Mouse (Mus musculus): ENCODE data around the gene Ube2u. TPM values are rescaled to one million over a fixed set of nuclear protein-coding genes. Genes with fewer than 3 reads are reported as not detected.

Gene Ube2u
- total and polyA plus RNA-seq, 2 experiments from 2014 or later = 0.13 TPM; not detected in 1

- TF ChIP-seq CTCF (IDR thresholded peaks at IDR 0.05; ENCODE audit: low read depth) = peak; percentile 84
- Histone ChIP-seq H3K27me3 (ENCODE audit: insufficient read depth, low read length) (no peaks in the 10 kb centered on the region), H3K9me3 (ENCODE audit: low read length) (no peaks in the 10 kb centered on the region), H3K4me2 (ENCODE audit: low read depth) (no peak overlapping the region), H3K4me1 (ENCODE audit: insufficient read depth) (no peaks in the 10 kb centered on the region), H3K36me3 (ENCODE audit: insufficient read depth) (no peaks in the 10 kb centered on the region), H3K4me3 (ENCODE audit: low read depth, low read length) (no peak overlapping the region), H3K9ac (no peak overlapping the region), H3K27ac (ENCODE audit: low read depth, low read length) (no peak overlapping the region)
- DNase-seq (peak; percentile 90), ATAC-seq (no peak)
- under 1% methylated on average over 3 of the region's 3 CpGs for WGBS
These were observed 59.2 kb downstream of the Ube2u start for GRCm38 (mm10) chr4:100537898-100538297.

- no peak for DNase-seq
- H3K36me3 ChIP-seq (ENCODE audit: insufficient read depth) = no peaks in the 10 kb centered on the region
- no peak overlapping the region for H3K27ac ChIP-seq (ENCODE audit: low read depth, low read length)
- H3K4me2 ChIP-seq (ENCODE audit: low read depth) = no peak overlapping the region
- H3K9me3 ChIP-seq (ENCODE audit: low read length) = no peaks in the 10 kb centered on the region
- 87% methylated on average over 3 of the region's 3 CpGs for WGBS
- TF ChIP-seq CTCF (IDR thresholded peaks at IDR 0.05; ENCODE audit: low read depth) = no peak
- H3K27me3 ChIP-seq (ENCODE audit: insufficient read depth, low read length) = no peaks in the 10 kb centered on the region
- no peak overlapping the region for H3K4me3 ChIP-seq (ENCODE audit: low read depth, low read length)
- H3K4me1 ChIP-seq (ENCODE audit: insufficient read depth) = no peaks in the 10 kb centered on the region
- ATAC-seq = no peak
- no peak overlapping the region for H3K9ac ChIP-seq
These were observed 60.8 kb downstream of the Ube2u start for GRCm38 (mm10) chr4:100539483-100539882.

DNA sequence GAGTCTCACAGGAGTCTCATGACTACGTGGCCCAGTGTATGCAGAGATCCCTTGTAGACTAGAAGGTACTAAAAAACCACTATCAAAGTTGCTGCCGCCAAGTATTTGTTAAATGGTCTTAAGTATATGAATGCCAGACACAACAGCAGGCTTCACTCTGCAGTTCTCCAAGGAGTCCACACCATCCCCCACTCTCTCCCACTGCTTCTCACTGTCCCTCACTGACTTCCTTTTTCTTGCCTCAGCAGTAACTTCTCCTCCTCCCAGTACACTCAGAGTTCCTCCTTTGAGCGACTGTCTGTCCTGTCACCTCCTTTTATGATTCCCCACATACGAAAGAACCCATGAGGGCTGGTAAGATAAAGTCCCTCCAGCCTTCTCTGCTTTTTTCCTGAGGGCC lies 69.3 kb downstream of the Ube2u start:
- Histone ChIP-seq H3K27me3 (ENCODE audit: insufficient read depth, low read length) (no peaks in the 10 kb centered on the region), H3K4me3 (ENCODE audit: low read depth, low read length) (no peak overlapping the region), H3K9ac (no peak overlapping the region), H3K4me2 (ENCODE audit: low read depth) (no peak overlapping the region), H3K27ac (ENCODE audit: low read depth, low read length) (no peak overlapping the region), H3K36me3 (ENCODE audit: insufficient read depth) (no peaks in the 10 kb centered on the region), H3K4me1 (ENCODE audit: insufficient read depth) (no peaks in the 10 kb centered on the region), H3K9me3 (ENCODE audit: low read length) (no peaks in the 10 kb centered on the region)
- TF ChIP-seq CTCF (IDR thresholded peaks at IDR 0.05; ENCODE audit: low read depth) = no peak
- 70% methylated on average over 4 of the region's 4 CpGs for WGBS
- ATAC-seq (no peak), DNase-seq (no peak)

- Histone ChIP-seq H3K27ac (ENCODE audit: low read depth, low read length) (no peak overlapping the region), H3K4me3 (ENCODE audit: low read depth, low read length) (no peak overlapping the region), H3K27me3 (ENCODE audit: insufficient read depth, low read length) (no peaks in the 10 kb centered on the region), H3K4me1 (ENCODE audit: insufficient read depth) (no peaks in the 10 kb centered on the region), H3K36me3 (ENCODE audit: insufficient read depth) (no peaks in the 10 kb centered on the region), H3K9me3 (ENCODE audit: low read length) (no peaks in the 10 kb centered on the region), H3K9ac (no peak overlapping the region), H3K4me2 (ENCODE audit: low read depth) (no peak overlapping the region)
- no peak for ATAC-seq
- no peak for TF ChIP-seq CTCF (IDR thresholded peaks at IDR 0.05; ENCODE audit: low read depth)
- WGBS = 81% methylated on average over 2 of the region's 2 CpGs
- DNase-seq = no peak
These were observed 74.6 kb downstream of the Ube2u start for GRCm38 (mm10) chr4:100553296-100553695.

- peak; percentile 97 for ATAC-seq
- 1% methylated on average over 21 of the region's 21 CpGs for WGBS
These were observed 109.9 kb downstream of the Ube2u start for GRCm38 (mm10) chr4:100588236-100589206.

GRCm38 (mm10) chr4:100595771-100596170 lies 117.1 kb downstream of the Ube2u start:
- Histone ChIP-seq H3K4me2 (ENCODE audit: low read depth) (no peak overlapping the region), H3K9ac (no peak overlapping the region), H3K4me3 (ENCODE audit: low read depth, low read length) (no peak overlapping the region), H3K36me3 (ENCODE audit: insufficient read depth) (no peaks in the 10 kb centered on the region), H3K27me3 (ENCODE audit: insufficient read depth, low read length) (no peaks in the 10 kb centered on the region), H3K4me1 (ENCODE audit: insufficient read depth) (0 out of 2 replicates have a peak, but pooled peaks cover 5% of the 10 kb centered on the region), H3K27ac (ENCODE audit: low read depth, low read length) (no peak overlapping the region), H3K9me3 (ENCODE audit: low read length) (no peaks in the 10 kb centered on the region)
- ATAC-seq (no peak), DNase-seq (no peak)
- TF ChIP-seq CTCF (IDR thresholded peaks at IDR 0.05; ENCODE audit: low read depth) = no peak
- 93% methylated on average over 4 of the region's 4 CpGs for WGBS

More at GRCm38 (mm10) chr4:100588236-100589206, 109.9 kb downstream of the Ube2u start:
- Histone ChIP-seq H3K36me3 (ENCODE audit: insufficient read depth) (no peaks in the 10 kb centered on the region), H3K4me2 (ENCODE audit: low read depth) (peak overlapping the region; percentile 82), H3K27ac (ENCODE audit: low read depth, low read length) (0 out of 2 replicates have a peak overlapping the region, but pooled peaks have one; percentile 10), H3K27me3 (ENCODE audit: insufficient read depth, low read length) (no peaks in the 10 kb centered on the region), H3K9me3 (ENCODE audit: low read length) (no peaks in the 10 kb centered on the region), H3K9ac (peak overlapping the region; percentile 43; the same call in 1 of the 2 replicates), H3K4me1 (ENCODE audit: insufficient read depth) (no peaks in the 10 kb centered on the region; the same call in 1 of the 2 replicates), H3K4me3 (ENCODE audit: low read depth, low read length) (peak overlapping the region; percentile 38)
- TF ChIP-seq CTCF (IDR thresholded peaks at IDR 0.05; ENCODE audit: low read depth) = peak; percentile 96
- DNase-seq = peak; percentile 94

GRCm38 (mm10) chr4:100596630-100597029 lies 118.0 kb downstream of the Ube2u start:
- ATAC-seq (peak; percentile 66), DNase-seq (peak; percentile 54)
- Histone ChIP-seq H3K27me3 (ENCODE audit: insufficient read depth, low read length) (no peaks in the 10 kb centered on the region), H3K9ac (no peak overlapping the region), H3K4me2 (ENCODE audit: low read depth) (no peak overlapping the region), H3K9me3 (ENCODE audit: low read length) (no peaks in the 10 kb centered on the region), H3K4me3 (ENCODE audit: low read depth, low read length) (no peak overlapping the region), H3K36me3 (ENCODE audit: insufficient read depth) (no peaks in the 10 kb centered on the region), H3K4me1 (ENCODE audit: insufficient read depth) (0 out of 2 replicates have a peak, but pooled peaks cover 5% of the 10 kb centered on the region), H3K27ac (ENCODE audit: low read depth, low read length) (peak overlapping the region; percentile 9)
- WGBS = 29% methylated on average over 5 of the region's 5 CpGs
- no peak for TF ChIP-seq CTCF (IDR thresholded peaks at IDR 0.05; ENCODE audit: low read depth)
